Mouse (Mus musculus): ENCODE measurements around the gene Cryge.

DNA sequence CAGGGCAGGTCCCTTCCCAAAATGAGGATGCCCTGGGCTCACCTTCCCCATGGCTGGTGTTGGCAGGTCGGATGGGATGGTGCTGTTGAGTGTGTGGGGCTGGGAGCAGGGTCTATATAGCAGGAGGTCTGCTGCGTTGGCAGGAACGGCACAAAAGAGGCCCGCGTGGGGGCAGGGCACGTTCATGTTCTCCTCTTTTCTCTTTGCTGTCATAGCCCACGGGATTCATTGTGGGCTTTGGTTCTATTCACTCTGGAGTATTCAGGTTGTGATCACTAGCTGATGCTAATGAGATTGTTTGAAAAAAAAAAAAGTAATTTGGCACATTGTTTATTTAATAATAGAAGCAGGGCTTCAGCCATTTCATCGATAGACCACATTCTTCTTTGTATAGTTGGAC, 12.4 kb upstream of the Cryge start, which contains the start of gene Crygd:
- TF ChIP-seq CTCF (IDR thresholded peaks at IDR 0.05) (no peak), POLR2A (IDR thresholded peaks at IDR 0.05; ENCODE audit: insufficient read depth, low read depth, low read length) (no peak), EP300 (IDR thresholded peaks at IDR 0.05; ENCODE audit: insufficient read depth, low read depth, low read length) (no peak)

All from heart, adult 2 months (tissue).